In genomic region chr2:18022886-18023285, GRCm38 (mm10) we compare ENCODE assay signal across 50 mouse cellular contexts. TPM values are rescaled to one million over a fixed set of nuclear protein-coding genes. Genes with fewer than 3 reads are reported as not detected.
"Had no signal": no experiment of that assay in that cellular context is flagged by ENCODE, and none has a peak within 500 bp of the region (broad histone marks: within the 10 kb centered on the region; RNA-seq: fewer than 3 reads in every experiment).

No protein-coding gene starts in this region.

- H3K4me2 ChIP-seq: heart, embryonic 11.5 days; heart, embryonic 12.5 days; heart, embryonic 13.5 days; heart, embryonic 15.5 days; hindbrain, embryonic 12.5 days; hindbrain, embryonic 13.5 days; hindbrain, embryonic 14.5 days; hindbrain, embryonic 15.5 days; intestine, embryonic 15.5 days; kidney, embryonic 15.5 days had no signal

- ATAC-seq: hindbrain, embryonic 16.5 days; hindbrain, postnatal 0 days; inflammation-experienced regulatory T-cells, adult 6 months; intestine, embryonic 15.5 days; intestine, embryonic 16.5 days; intestine, postnatal 0 days had no signal

- H3K36me3 ChIP-seq: heart, embryonic 10.5 days; heart, embryonic 12.5 days; heart, embryonic 13.5 days; heart, embryonic 15.5 days; hindbrain, embryonic 10.5 days; hindbrain, embryonic 12.5 days; hindbrain, embryonic 13.5 days; hindbrain, embryonic 15.5 days; intestine, embryonic 15.5 days; kidney, embryonic 15.5 days had no signal

- H3K9me3 ChIP-seq: heart, embryonic 10.5 days; heart, embryonic 12.5 days; heart, embryonic 13.5 days; heart, embryonic 15.5 days; hindbrain, embryonic 10.5 days; hindbrain, embryonic 12.5 days; hindbrain, embryonic 13.5 days; hindbrain, embryonic 15.5 days; intestine, embryonic 15.5 days; kidney, embryonic 15.5 days had no signal

- H3K9ac ChIP-seq: heart, embryonic 12.5 days; heart, embryonic 13.5 days; heart, embryonic 15.5 days; hindbrain, embryonic 12.5 days; hindbrain, embryonic 13.5 days; hindbrain, embryonic 14.5 days; hindbrain, embryonic 15.5 days; intestine, embryonic 15.5 days; kidney, embryonic 15.5 days had no signal

- H3K27ac ChIP-seq: heart, embryonic 10.5 days; heart, embryonic 13.5 days; heart, embryonic 15.5 days; hindbrain, embryonic 10.5 days; hindbrain, embryonic 12.5 days; hindbrain, embryonic 13.5 days; hindbrain, embryonic 14.5 days; hindbrain, embryonic 15.5 days; hindbrain, postnatal 0 days; intestine, embryonic 15.5 days; kidney, embryonic 15.5 days; kidney, postnatal 0 days; layer of hippocampus, adult 2 months had no signal

- DNase-seq: heart, postnatal 10 days; heart, postnatal 14 days; heart, postnatal 36 days; heart, postnatal 4 days; kidney, adult 11 months; kidney, adult 18-20 months; kidney, adult 2 months; kidney, adult 8-10 months; kidney, adult 9 months; kidney, postnatal 10 days; kidney, postnatal 14 days; kidney, postnatal 25 days; kidney, postnatal 36 days; kidney, postnatal 4 days; layer of hippocampus, adult 9-11 months; layer of hippocampus, postnatal 36 days had no signal

- H3K27me3 ChIP-seq: heart, embryonic 12.5 days; heart, embryonic 13.5 days; heart, embryonic 15.5 days; hindbrain, embryonic 12.5 days; hindbrain, embryonic 13.5 days; hindbrain, embryonic 15.5 days; intestine, embryonic 15.5 days; kidney, embryonic 15.5 days had no signal

- H3K4me3 ChIP-seq: heart, embryonic 10.5 days; heart, embryonic 12.5 days; heart, embryonic 13.5 days; heart, embryonic 15.5 days; hindbrain, embryonic 10.5 days; hindbrain, embryonic 12.5 days; hindbrain, embryonic 13.5 days; hindbrain, embryonic 15.5 days; intestine, embryonic 15.5 days; kidney, embryonic 15.5 days; layer of hippocampus, adult 2 months had no signal

RNA-seq across cellular contexts. Expression of gene A930004D18Rik, which starts 14.7 kb away (rescaled TPM):
- total RNA-seq: hematopoietic stem cell, adult 5-6 weeks had no signal

RNA-seq across cellular contexts. Expression of gene Skida1, which starts 26.0 kb away (rescaled TPM):
- total RNA-seq: hematopoietic stem cell, adult 5-6 weeks had no signal

RNA-seq across cellular contexts. Expression of gene H2al2a, which starts 26.1 kb away (rescaled TPM):
- total RNA-seq: heart, adult 8-10 months; heart, postnatal 10 days; heart, postnatal 14 days; heart, postnatal 36 days; heart, postnatal 4 days; hematopoietic stem cell, adult 5-6 weeks; hindbrain, postnatal 0 days; layer of hippocampus, adult 18-20 months; layer of hippocampus, adult 2 months; layer of hippocampus, adult 8-10 months; layer of hippocampus, postnatal 10 days; layer of hippocampus, postnatal 14 days; layer of hippocampus, postnatal 25 days; layer of hippocampus, postnatal 36 days had no signal
- polyA plus RNA-seq: heart, embryonic 10.5 days; heart, embryonic 11.5 days; heart, embryonic 12.5 days; heart, embryonic 13.5 days; heart, embryonic 14.5 days; heart, embryonic 15.5 days; heart, embryonic 16.5 days; heart, postnatal 0 days; hindbrain, embryonic 10.5 days; hindbrain, embryonic 11.5 days; hindbrain, embryonic 12.5 days; hindbrain, embryonic 13.5 days; hindbrain, embryonic 14.5 days; hindbrain, embryonic 15.5 days; hindbrain, embryonic 16.5 days; hindbrain, postnatal 0 days; inflammation-experienced regulatory T-cells, adult 6 months; intestine, embryonic 14.5 days; intestine, embryonic 15.5 days; intestine, embryonic 16.5 days; intestine, postnatal 0 days; kidney, embryonic 14.5 days; kidney, embryonic 15.5 days; kidney, embryonic 16.5 days; kidney, postnatal 0 days; large intestine, adult 2 months had no signal
